Mouse (Mus musculus) hindbrain, embryonic 10.5 days (tissue): ENCODE measurements around the gene Nepn. TPM values are rescaled to one million over a fixed set of nuclear protein-coding genes. Genes with fewer than 3 reads are reported as not detected.

Source experiments
- DNase-seq: peaks from one replicate; pipeline ENCODE4 v3.0.0-alpha.2; 2017; ENCODE audit warnings: low spot score
- H3K27ac ChIP-seq: fragments of 300-500 bp; sonication (generic); 2 replicates; pipeline ENCODE4 v1.5.1; 2016; ENCODE audit warnings: mild to moderate bottlenecking, moderate library complexity
- H3K27me3 ChIP-seq: fragments of 300-500 bp; sonication (generic); 2 replicates; pipeline ENCODE4 v1.6.1; 2016; ENCODE audit warnings: mild to moderate bottlenecking; ENCODE audit not compliant: poor library complexity, insufficient read depth, severe bottlenecking
- H3K36me3 ChIP-seq: fragments of 300-500 bp; sonication (generic); 2 replicates; pipeline ENCODE4 v1.6.1; 2016; ENCODE audit warnings: mild to moderate bottlenecking, moderate library complexity
- H3K4me1 ChIP-seq: fragments of 300-500 bp; sonication (generic); replicated peaks from 2 replicates; pipeline ENCODE4 v1.6.1; 2016; ENCODE audit warnings: mild to moderate bottlenecking
- H3K4me3 ChIP-seq: fragments of 300-500 bp; sonication (generic); 2 replicates; pipeline ENCODE4 v1.5.1; 2016; ENCODE audit warnings: mild to moderate bottlenecking, moderate library complexity
- H3K9me3 ChIP-seq: fragments of 300-500 bp; sonication (generic); 2 replicates; pipeline ENCODE4 v1.6.1; 2016; ENCODE audit warnings: mild to moderate bottlenecking, moderate library complexity
- WGBS: fragments of 180-500 bp; shearing (Covaris S2); methylation state at CpG from one replicate; pipeline ENCODE4 v1.1.7; 2016; 5-methylcytosine and 5-hydroxymethylcytosine counted together
- polyA plus RNA-seq: library from polyadenylated mRNA; unstranded; fragments of >200 nt; fragmentation: Nextera tagmentation; extraction: Ambion mirVana; gene quantifications from 2 replicates; pipeline ENCODE4 v1.2.1, GENCODE M21; 2016

The Nepn gene
- polyA plus RNA-seq, 1 experiment from 2014 or later = not detected

GRCm38 (mm10) chr10:52416458-52416857 lies 27.7 kb downstream of the Nepn start:
- Histone ChIP-seq H3K27me3 (no peaks in the 10 kb centered on the region), H3K36me3 (peaks cover 7% of the 10 kb centered on the region; the same call in 1 of the 2 replicates), H3K27ac (peak overlapping the region; percentile 96; the same call in 1 of the 2 replicates), H3K4me1 (peaks cover 17% of the 10 kb centered on the region), H3K9me3 (no peaks in the 10 kb centered on the region), H3K4me3 (peak overlapping the region; percentile 93)
- no peak for DNase-seq
- 84% methylated on average over 2 of the region's 2 CpGs for WGBS

DNA sequence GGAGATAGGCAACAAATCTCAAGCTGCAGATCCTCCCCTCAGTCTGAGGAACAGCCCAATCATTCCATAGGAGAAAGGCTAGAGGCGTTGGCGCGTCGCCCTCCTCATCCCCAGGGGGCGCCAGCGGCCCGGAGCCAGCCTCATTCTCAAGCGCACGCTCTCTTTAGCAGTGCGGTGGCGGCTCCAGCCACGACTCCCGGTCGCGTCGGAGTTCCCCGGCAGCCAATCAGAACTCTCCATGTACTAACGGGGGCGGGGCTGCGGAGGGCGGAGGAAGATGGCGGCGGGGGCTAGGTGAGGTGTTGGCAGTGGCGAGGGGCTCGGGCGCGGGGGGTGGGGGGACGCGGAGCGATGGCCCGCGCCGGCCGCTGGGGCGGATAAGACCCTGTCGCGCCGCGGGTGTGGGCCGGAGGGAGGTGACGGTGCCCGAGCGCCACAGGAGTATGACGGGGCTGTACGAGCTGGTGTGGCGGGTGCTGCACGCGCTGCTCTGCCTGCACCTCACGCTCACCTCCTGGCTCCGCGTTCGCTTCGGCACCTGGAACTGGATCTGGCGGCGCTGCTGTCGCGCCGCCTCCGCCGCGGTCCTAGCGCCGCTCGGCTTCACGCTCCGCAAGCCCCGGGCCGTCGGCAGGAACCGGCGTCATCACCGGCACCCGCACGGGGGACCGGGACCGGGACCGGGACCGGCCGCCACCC lies 28.7 kb downstream of the Nepn start, which contains the start of gene Nus1:
Nus1 (plus strand) TSS at position 249 of the 699 bp plus-strand sequence.
- peak; percentile 98 for DNase-seq
- H3K27ac ChIP-seq = peak within 1 kb of the TSS; percentile 96
- H3K27me3 ChIP-seq = no peaks in the 10 kb centered on the region
- H3K36me3 ChIP-seq = peaks cover 7% of the 10 kb centered on the region; the same call in 1 of the 2 replicates
- H3K4me3 ChIP-seq = peak within 1 kb of the TSS; percentile 93
- no peaks in the 10 kb centered on the region for H3K9me3 ChIP-seq
- H3K4me1 ChIP-seq = peaks cover 17% of the 10 kb centered on the region
- WGBS = under 1% methylated on average over 79 of the region's 79 CpGs

DNA sequence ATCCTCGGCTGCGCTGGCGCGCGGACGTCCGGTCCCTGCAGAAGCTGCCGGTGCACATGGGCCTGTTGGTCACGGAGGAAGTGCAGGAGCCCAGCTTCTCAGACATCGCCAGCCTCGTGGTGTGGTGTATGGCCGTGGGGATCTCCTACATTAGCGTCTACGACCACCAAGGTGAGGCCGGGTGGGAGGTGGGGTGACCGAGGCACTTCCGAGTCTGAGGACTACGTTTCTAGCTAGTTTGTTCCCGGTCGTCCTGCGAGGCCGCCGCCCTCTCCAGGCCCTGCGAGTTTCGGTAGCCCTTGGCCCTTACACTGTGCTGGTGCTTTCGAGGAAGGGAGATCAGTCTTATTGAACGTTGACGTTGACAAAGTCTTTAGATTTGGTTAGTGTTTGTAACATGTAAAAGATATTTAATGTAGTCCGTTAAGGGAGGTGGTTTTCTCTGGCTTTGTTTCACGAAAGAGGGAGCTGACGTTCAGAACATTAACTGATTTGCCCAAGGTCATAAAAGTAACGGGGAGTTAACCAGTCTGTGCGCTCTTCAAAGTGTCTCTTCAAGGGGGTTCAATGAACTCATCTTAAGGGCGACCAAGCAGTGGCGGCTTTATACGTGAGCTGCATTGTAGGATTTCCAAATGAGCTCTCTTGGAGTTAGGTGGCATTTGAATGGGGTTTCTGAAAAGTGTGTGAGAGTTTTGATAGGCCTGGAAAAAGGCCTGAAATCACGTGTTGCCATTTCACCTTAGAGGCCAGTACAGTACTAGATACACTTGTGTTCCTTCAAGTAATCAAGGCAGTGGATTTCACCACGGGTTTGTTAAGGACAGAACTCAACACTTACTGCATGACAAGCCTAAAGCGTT lies 29.5 kb downstream of the Nepn start:
- Histone ChIP-seq H3K4me3 (peak overlapping the region; percentile 93), H3K27me3 (no peaks in the 10 kb centered on the region), H3K36me3 (peaks cover 7% of the 10 kb centered on the region; the same call in 1 of the 2 replicates), H3K9me3 (no peaks in the 10 kb centered on the region), H3K27ac (peak overlapping the region; percentile 96), H3K4me1 (peaks cover 17% of the 10 kb centered on the region)
- peak; percentile 15 for DNase-seq
- WGBS = 3% methylated on average over 39 of the region's 39 CpGs

- H3K36me3 ChIP-seq = peaks cover 7% of the 10 kb centered on the region; the same call in 1 of the 2 replicates
- peak overlapping the region; percentile 96; the same call in 1 of the 2 replicates for H3K27ac ChIP-seq
- peak overlapping the region; percentile 93 for H3K4me3 ChIP-seq
- no peaks in the 10 kb centered on the region for H3K9me3 ChIP-seq
- WGBS = 77% methylated on average over 5 of the region's 5 CpGs
- no peaks in the 10 kb centered on the region for H3K27me3 ChIP-seq
- DNase-seq = no peak
- H3K4me1 ChIP-seq = peaks cover 17% of the 10 kb centered on the region
Measured at GRCm38 (mm10) chr10:52418931-52419330, 30.2 kb downstream of the Nepn start.

- no peak overlapping the region for H3K27ac ChIP-seq
- WGBS = 87% methylated on average over 4 of the region's 4 CpGs
- no peaks in the 10 kb centered on the region for H3K9me3 ChIP-seq
- H3K27me3 ChIP-seq = no peaks in the 10 kb centered on the region
- H3K36me3 ChIP-seq = peaks cover 7% of the 10 kb centered on the region; the same call in 1 of the 2 replicates
- peak overlapping the region; percentile 93 for H3K4me3 ChIP-seq
- H3K4me1 ChIP-seq = peaks cover 17% of the 10 kb centered on the region
- DNase-seq = no peak
Measured at GRCm38 (mm10) chr10:52419402-52419801, 30.6 kb downstream of the Nepn start.

GRCm38 (mm10) chr10:52420526-52420925 lies 31.8 kb downstream of the Nepn start:
- H3K36me3 ChIP-seq = peaks cover 7% of the 10 kb centered on the region; the same call in 1 of the 2 replicates
- no peak for DNase-seq
- H3K27me3 ChIP-seq = no peaks in the 10 kb centered on the region
- 91% methylated on average over 1 of the region's 1 CpGs for WGBS
- no peaks in the 10 kb centered on the region for H3K9me3 ChIP-seq
- no peak overlapping the region for H3K4me3 ChIP-seq
- peaks cover 17% of the 10 kb centered on the region for H3K4me1 ChIP-seq
- no peak overlapping the region for H3K27ac ChIP-seq

DNA sequence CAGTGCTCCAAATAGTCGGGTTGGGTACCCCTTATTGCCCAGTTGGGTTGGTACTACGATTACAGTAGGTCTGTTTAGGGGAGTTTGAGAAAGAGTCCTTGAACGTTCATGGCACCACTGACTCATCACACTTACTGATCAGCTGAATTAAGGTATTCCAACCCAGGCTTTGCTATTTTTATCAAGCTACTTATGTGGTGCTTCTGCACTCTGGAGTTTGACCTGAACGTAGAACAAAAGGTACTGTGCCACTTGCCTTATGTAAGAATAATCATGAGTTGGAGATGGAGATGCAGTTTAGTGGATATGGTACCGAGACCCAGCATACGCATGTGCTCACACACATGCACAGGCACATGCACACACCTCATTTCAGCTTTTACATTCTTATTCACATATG lies 32.9 kb downstream of the Nepn start:
- H3K36me3 ChIP-seq = peaks cover 7% of the 10 kb centered on the region; the same call in 1 of the 2 replicates
- no peak overlapping the region for H3K4me3 ChIP-seq
- H3K4me1 ChIP-seq = peaks cover 16% of the 10 kb centered on the region
- no peak overlapping the region for H3K27ac ChIP-seq
- WGBS = 94% methylated on average over 6 of the region's 6 CpGs
- H3K9me3 ChIP-seq = no peaks in the 10 kb centered on the region
- no peaks in the 10 kb centered on the region for H3K27me3 ChIP-seq
- no peak for DNase-seq

GRCm38 (mm10) chr10:52423097-52423496 lies 34.3 kb downstream of the Nepn start:
- no peak for DNase-seq
- H3K4me1 ChIP-seq = peaks cover 18% of the 10 kb centered on the region
- no peak overlapping the region for H3K4me3 ChIP-seq

DNA sequence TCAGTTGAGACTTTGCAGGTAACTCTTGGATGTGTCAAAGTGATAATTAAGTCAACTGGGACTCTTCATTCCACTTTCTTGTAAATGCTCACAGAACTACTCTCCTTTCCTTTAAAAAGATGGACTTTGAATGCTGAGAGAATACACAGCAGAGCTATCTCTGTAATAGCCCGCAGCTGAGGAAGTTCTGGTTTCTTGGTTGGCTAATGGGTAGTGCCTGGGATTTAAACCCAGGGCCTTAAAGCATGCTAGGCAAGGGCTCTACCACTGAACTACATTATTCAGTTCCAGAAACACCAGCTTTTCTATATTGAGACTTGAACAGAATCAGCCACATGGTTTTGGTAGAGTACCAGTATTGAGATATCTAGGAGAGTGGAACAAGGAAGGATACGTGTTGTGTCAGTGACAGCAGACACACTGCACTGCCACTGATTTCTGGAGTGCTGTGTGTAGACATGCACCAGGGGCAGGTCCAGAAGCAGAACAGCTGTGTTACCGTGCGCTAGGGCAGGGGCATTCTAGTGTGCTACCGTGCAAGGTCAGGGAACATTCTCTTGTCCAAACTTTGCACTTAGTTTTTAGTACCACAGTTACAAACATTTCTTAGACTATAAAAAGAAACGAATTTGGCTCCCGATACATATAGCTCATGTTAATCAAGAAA lies 37.7 kb downstream of the Nepn start:
- 91% methylated on average over 7 of the region's 7 CpGs for WGBS
- DNase-seq = no peak
- Histone ChIP-seq H3K4me3 (no peak overlapping the region), H3K36me3 (peaks cover 22% of the 10 kb centered on the region), H3K27me3 (no peaks in the 10 kb centered on the region), H3K4me1 (peaks cover 5% of the 10 kb centered on the region; the same call in 1 of the 2 replicates), H3K27ac (no peak overlapping the region), H3K9me3 (no peaks in the 10 kb centered on the region)

More at GRCm38 (mm10) chr10:52423097-52423496, 34.3 kb downstream of the Nepn start:
- H3K9me3 ChIP-seq = no peaks in the 10 kb centered on the region
- peaks cover 7% of the 10 kb centered on the region; the same call in 1 of the 2 replicates for H3K36me3 ChIP-seq
- H3K27ac ChIP-seq = no peak overlapping the region
- no peaks in the 10 kb centered on the region for H3K27me3 ChIP-seq
- 86% methylated on average over 2 of the region's 2 CpGs for WGBS

DNA sequence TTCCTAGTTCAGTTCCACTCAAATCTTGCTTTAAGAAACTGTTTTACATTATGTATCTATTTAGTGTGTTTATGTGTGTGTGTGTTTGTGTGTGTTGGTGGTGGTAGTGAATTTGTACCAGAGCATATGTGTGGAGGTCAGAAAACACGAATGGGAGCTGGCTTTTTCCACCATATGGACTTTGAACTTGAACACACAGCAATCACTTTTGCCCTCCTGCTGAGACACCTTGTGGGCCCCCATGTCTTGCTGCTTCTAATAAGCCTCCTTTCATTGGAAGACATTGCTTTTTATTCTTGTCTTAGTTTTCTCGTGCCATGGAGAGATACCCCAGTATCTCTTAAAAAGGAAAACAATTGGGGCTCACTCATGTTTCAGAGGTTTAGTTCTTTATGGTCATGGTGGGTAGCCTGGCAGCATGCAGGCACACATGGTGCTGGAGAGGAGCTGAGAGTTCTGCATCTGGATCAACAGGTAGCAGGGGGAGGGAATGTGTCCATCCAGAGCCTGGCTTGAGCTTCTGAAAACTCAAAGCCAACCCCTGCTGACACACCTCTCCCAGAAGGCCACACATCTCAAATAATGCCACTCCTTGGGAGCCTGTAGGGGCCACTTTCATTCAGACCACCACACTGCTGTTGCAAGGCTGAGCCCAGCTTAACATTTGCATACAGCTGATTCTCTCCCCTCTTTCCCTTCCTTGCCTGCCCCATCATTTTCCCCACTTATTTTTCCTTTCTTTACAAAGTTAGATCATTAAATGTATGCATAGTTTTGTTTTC lies 39.1 kb downstream of the Nepn start:
- H3K4me1 ChIP-seq = peaks cover 5% of the 10 kb centered on the region; the same call in 1 of the 2 replicates
- WGBS = 43% methylated on average over 2 of the region's 2 CpGs
- H3K4me3 ChIP-seq = no peak overlapping the region
- no peak for DNase-seq
- no peak overlapping the region for H3K27ac ChIP-seq
- no peaks in the 10 kb centered on the region for H3K27me3 ChIP-seq
- H3K9me3 ChIP-seq = no peaks in the 10 kb centered on the region
- peaks cover 35% of the 10 kb centered on the region for H3K36me3 ChIP-seq

- 95% methylated on average over 1 of the region's 1 CpGs for WGBS
- Histone ChIP-seq H3K4me3 (no peak overlapping the region), H3K4me1 (peaks cover 5% of the 10 kb centered on the region; the same call in 1 of the 2 replicates), H3K9me3 (no peaks in the 10 kb centered on the region), H3K27me3 (no peaks in the 10 kb centered on the region), H3K27ac (no peak overlapping the region), H3K36me3 (peaks cover 67% of the 10 kb centered on the region)
- DNase-seq = no peak
Measured at GRCm38 (mm10) chr10:52430953-52431352, 42.2 kb downstream of the Nepn start.

- H3K36me3 ChIP-seq = peaks cover 90% of the 10 kb centered on the region
- WGBS = 97% methylated on average over 8 of the region's 8 CpGs
- DNase-seq = no peak
- H3K27ac ChIP-seq = no peak overlapping the region
- H3K4me1 ChIP-seq = no peaks in the 10 kb centered on the region
- no peak overlapping the region for H3K4me3 ChIP-seq
- H3K9me3 ChIP-seq = no peaks in the 10 kb centered on the region
- H3K27me3 ChIP-seq = no peaks in the 10 kb centered on the region
Measured at GRCm38 (mm10) chr10:52434836-52435235, 46.1 kb downstream of the Nepn start.
